Mouse (Mus musculus) layer of hippocampus, postnatal 10 days (tissue): Measurements from ENCODE around the gene Prkag2. TPM values are rescaled to one million over a fixed set of nuclear protein-coding genes. Genes with fewer than 3 reads are reported as not detected.
"Not testable (repeated sequence)": the region's sequence is repeated elsewhere in the genome, so short reads cannot be mapped to it uniquely, and the experiment has no call there.

ENCODE experiments used
- DNase-seq, 2 experiments: peaks; one replicate each; pipeline ENCODE4 v3.0.0; 2021; ENCODE audit warnings: low spot score in 2 of 2
- total RNA-seq, 2 experiments: library from RNA; stranded (reverse); gene quantifications; 2 replicates each; pipeline ENCODE4 v1.2.3; 2021

The Prkag2 gene
- total RNA-seq, 2 experiments from 2014 or later = 143 to 147 TPM

- peak in 1 of 2 experiments; percentile 64 for DNase-seq
These were observed 258.7 kb downstream of the Prkag2 start for GRCm38 (mm10) chr5:24841662-24842273.

DNA sequence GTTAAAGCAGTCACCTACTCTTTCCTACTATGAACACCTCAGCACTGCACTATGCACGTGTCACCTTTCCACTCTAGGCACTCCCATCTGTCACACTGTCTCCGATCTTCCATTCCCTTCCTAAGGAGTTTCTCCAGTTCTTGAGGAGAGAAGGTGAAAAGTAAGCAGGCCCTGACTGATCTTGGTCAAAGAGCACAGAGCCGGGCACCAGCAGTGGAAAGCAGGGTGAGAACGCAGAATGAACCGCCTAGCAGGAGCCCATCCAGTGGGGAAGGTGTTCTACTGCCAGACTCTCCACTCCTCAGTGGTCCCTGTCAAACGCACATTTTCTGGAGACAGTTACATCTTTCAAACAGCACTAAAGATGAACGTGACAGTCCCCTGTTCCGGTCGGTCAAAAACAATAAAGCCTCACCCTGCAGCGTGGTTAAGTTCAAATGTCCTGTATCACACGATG lies 259.4 kb downstream of the Prkag2 start:
- DNase-seq = no peak

DNA sequence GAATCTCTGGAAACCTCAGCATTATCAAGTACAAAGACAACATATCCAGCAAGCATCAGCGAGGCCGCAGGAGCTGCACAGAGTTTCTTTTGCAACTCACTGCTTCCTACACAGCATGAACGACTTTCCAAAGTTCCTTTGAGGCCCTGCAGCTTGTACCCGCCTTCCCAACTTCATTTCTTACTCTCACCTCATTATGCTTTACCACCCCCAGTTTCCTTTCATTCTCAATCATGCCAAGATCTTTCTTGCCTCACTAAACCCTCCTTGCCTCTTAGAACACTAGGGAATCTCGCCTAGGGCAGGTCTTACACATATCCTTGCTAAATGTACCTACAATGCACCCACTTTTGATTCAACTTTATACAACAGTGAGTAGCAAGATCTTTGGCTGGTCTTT lies 266.0 kb downstream of the Prkag2 start:
- DNase-seq = no peak

DNA sequence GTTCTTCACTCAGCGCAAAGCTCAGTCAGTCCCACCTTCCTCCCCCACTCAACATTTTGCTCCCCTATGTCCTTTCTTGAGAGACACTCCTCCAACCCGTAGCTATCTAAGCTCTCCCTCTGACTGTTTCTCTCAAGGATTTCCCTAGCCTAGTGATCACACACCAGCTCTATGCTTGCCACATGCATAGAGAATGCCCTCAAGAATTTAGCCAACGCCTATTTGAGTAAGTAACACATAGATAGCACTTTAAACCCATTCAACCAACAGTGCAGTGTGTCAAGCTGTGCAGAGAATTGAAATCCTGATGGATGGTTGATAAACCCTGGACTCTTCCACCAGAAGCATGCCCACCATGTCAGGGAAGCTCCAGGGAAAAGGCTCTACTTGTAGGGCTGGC lies 268.5 kb downstream of the Prkag2 start:
- DNase-seq = no peak

- no peak for DNase-seq
These were observed 272.0 kb downstream of the Prkag2 start for GRCm38 (mm10) chr5:24828446-24828845.

DNA sequence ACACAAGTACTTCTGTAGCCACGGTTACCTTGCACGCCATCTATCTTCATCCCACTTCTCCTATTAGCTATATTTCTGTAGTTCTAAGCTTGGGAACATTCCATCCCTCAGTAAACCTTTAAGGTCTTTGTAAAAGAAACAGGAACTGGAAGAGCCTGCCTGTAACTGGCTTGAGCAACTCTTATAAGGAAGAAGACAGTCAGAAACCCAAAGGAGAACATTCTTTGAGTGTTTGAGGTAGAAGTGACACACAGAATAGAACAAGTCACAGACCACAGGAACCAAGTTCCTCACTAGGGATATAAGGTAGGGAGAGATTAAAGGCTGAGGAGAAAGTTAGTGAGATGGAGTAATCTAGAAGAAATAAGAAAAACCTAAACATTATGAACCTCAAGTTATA lies 273.3 kb downstream of the Prkag2 start:
- no peak for DNase-seq

GRCm38 (mm10) chr5:24826056-24826770 lies 274.2 kb downstream of the Prkag2 start:
- DNase-seq = no peak

GRCm38 (mm10) chr5:24825365-24826055 lies 274.9 kb downstream of the Prkag2 start:
- DNase-seq = no peak

- DNase-seq = no peak
These were observed 276.5 kb downstream of the Prkag2 start for GRCm38 (mm10) chr5:24823864-24824405.

DNA sequence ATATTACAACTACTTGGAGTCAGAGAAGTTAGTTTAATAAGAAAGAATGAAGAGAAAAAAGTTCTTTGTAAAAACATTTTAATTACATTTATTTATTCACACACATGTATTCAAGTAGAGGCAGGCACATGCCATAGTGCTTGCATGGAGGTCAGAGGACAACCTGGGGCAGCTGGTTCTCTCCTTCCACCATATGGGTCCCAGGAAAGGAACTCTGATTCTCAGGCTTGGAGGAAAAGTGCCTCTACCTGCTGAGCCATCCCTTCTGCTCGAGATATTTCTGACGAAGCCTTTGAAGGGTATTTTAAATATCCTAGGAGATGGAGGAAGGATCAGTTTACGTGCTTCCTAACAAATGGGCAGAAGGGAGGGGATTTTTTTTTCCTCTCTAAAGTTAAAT lies 277.7 kb downstream of the Prkag2 start:
- no peak for DNase-seq

- DNase-seq = not testable (repeated sequence)
These were observed 278.2 kb downstream of the Prkag2 start for GRCm38 (mm10) chr5:24822231-24822630.

DNA sequence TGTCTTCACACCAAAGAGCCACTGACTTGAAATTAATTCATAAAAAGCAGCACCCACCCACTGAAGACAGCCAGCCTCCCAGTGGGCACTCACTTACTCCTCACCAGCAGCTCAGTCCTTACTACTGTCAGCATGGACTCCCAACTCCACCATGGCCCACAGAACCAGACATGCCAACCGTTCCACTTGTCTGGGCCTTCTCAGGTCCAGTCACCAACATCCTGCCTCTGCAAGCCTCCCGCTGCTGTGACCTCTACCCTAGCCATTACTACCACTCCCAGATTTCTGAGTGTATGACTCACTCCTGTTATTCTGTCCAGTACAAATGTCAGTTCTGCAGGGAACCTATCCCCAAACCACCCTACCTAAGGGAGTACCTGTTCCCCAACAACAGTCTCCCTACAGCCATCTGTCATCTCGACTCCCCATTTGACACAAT lies 279.0 kb downstream of the Prkag2 start:
- no peak for DNase-seq

- DNase-seq = no peak
These were observed 279.8 kb downstream of the Prkag2 start for GRCm38 (mm10) chr5:24820627-24821026.

GRCm38 (mm10) chr5:24817191-24817590 lies 283.3 kb downstream of the Prkag2 start:
- no peak for DNase-seq

DNA sequence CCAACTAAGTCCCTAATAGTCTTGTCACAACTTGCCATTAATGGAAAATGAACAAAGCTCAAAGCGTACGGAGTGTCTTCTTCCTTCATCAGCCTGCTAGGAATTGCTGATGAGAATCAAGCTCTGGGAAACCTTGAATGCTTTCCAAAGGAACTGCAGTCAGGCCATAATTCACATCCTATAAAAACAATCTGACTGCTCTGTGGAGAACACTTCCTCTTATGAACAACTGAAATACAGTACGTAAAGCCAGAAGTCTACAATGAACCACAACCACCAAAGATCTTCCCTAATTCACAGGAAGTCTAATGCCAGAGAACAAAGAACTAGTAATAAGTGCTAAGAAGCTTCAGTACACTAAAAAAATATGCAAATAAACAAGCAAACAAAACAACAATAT lies 286.5 kb downstream of the Prkag2 start:
- DNase-seq = no peak

- no peak for DNase-seq
These were observed 287.4 kb downstream of the Prkag2 start for GRCm38 (mm10) chr5:24813005-24813404.

Other genes with a start within 250 kb of the Prkag2 start
- not detected for gene Galntl5, start 80.8 kb upstream of the Prkag2 start, total RNA-seq
- 10 to 100 TPM; 43.8 to 44.0 TPM for gene Galnt11, start 121.3 kb upstream of the Prkag2 start, total RNA-seq
- not detected for gene E130116L18Rik, start 122.5 kb upstream of the Prkag2 start, total RNA-seq